Mouse (Mus musculus): ENCODE data around the gene Gpm6b. TPM values are rescaled to one million over a fixed set of nuclear protein-coding genes. Genes with fewer than 3 reads are reported as not detected.

Gene Gpm6b
- polyA plus RNA-seq, 1 experiment from 2014 or later, result 23.4 TPM

GRCm38 (mm10) chrX:166239520-166239919, 809 bp downstream of the Gpm6b start:
- no peak for ATAC-seq (ENCODE audit: insufficient number of reproducible peaks, low FRiP score, low TSS enrichment, low read depth)

DNA sequence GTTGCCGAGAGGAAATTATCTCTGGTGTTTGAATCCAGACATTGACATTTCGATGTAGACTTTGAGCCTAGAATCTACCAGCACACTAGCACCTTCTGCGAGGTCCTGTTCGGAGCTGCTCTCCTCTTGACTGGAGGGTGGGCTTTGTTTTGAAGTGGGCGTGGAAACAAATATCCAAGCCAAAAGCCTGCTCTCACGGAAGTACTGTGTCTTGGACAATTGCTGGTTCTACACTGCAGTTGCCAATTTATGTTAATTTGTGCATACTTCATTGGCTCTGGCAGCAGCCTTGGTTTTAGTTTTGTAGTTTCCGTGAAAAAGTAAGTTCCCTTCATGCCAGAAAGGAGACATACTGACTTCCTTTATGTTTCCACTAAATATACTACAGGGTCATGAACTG, 2.0 kb downstream of the Gpm6b start:
- Histone ChIP-seq H3K36me3 (no peaks in the 10 kb centered on the region), H3K9me3 (no peaks in the 10 kb centered on the region), H3K4me3 (no peak overlapping the region), H3K27me3 (peaks cover 34% of the 10 kb centered on the region), H3K4me1 (0 out of 2 replicates have a peak, but pooled peaks cover 2% of the 10 kb centered on the region), H3K27ac (no peak overlapping the region), H3K4me2 (no peak overlapping the region), H3K9ac (no peak overlapping the region)
- no peak for ATAC-seq (ENCODE audit: insufficient number of reproducible peaks, low FRiP score, low TSS enrichment, low read depth)
- 68% methylated on average over 7 of the region's 7 CpGs for WGBS

More at GRCm38 (mm10) chrX:166239520-166239919, 809 bp downstream of the Gpm6b start:
- Histone ChIP-seq H3K36me3 (no peaks in the 10 kb centered on the region), H3K4me2 (peak overlapping the region; percentile 88), H3K4me1 (0 out of 2 replicates have a peak, but pooled peaks cover 2% of the 10 kb centered on the region), H3K4me3 (peak overlapping the region; percentile 51), H3K27ac (no peak overlapping the region), H3K9me3 (no peaks in the 10 kb centered on the region), H3K27me3 (peaks cover 31% of the 10 kb centered on the region), H3K9ac (peak overlapping the region; percentile 39)
- 29% methylated on average over 13 of the region's 13 CpGs for WGBS

DNA sequence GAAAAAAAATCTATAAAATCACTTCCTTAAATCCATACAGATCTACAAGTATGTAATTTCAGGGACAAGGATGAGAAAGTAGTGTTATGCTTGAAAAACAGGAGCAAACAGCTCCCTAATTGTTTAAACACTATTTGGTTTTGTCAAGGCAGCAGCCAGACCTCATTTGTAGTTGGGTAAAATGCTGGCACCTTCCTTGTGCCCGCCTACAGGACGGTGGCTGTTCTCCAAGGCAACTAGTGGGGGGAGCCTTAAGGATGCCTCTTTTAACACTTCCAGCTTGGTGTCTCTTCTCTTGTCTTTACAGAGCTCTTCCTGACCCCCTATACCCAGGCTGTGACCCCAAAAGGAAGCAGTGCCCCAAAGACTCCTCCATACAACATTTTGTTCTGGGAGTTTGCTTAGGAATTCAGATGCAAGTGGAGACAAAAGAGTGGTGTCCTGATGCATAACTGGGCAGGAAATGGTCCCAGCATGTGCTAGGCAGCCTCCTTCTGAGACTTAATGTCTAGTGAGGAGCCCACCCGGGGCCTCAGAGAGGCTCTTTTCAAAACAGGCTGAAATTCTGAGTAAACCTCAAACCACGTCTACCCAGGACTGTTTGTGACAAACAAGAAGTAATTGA, 4.7 kb downstream of the Gpm6b start:
- ATAC-seq (ENCODE audit: insufficient number of reproducible peaks, low FRiP score, low TSS enrichment, low read depth), result no peak
- WGBS, result 59% methylated on average over 4 of the region's 4 CpGs
- H3K9me3 ChIP-seq, result no peaks in the 10 kb centered on the region
- no peaks in the 10 kb centered on the region for H3K4me1 ChIP-seq
- H3K27ac ChIP-seq, result no peak overlapping the region
- H3K27me3 ChIP-seq, result peaks cover 21% of the 10 kb centered on the region
- no peaks in the 10 kb centered on the region for H3K36me3 ChIP-seq
- H3K4me2 ChIP-seq, result no peak overlapping the region
- no peak overlapping the region for H3K4me3 ChIP-seq
- no peak overlapping the region for H3K9ac ChIP-seq

DNA sequence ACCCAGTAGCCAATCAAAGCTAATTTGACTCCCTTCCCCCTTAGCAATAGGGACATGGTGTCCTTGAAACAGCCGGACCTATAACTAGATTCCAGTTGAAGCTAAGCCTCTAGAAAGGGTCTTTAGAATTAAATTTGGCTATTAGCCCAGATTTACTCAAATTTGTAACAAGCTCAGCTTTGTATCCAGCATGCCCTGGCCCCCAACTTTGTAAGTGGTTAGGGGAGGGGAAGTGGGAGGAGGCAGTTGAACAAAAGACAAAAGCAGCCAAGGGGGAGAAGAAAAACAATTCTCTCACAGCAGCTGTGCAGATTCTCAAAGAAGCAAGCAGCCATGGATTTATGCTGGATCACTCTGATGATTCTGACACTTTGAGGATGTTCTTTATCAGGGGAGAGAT, 32.8 kb downstream of the Gpm6b start:
- WGBS, result 27% methylated on average over 1 of the region's 1 CpGs
- no peak overlapping the region for H3K9ac ChIP-seq
- H3K27ac ChIP-seq, result no peak overlapping the region

DNA sequence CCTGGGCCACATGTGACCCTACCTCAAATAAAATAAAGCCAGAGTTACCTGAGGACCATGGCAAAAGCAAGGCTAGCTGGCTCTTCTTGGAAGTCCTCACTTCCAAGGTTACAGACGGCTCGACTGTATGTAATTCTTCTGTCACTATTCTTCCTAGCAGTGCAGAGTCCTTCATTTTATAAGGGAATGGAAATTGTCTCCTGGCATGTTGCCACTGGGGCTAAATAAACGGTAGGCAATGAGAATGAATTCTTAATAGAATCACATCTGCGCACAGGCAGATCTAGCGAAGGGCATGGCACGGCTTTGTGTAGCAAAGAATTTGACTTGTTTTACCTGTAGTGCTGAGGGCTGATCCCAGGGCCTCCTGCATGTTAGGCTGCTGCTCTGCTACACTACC, 33.9 kb downstream of the Gpm6b start:
- Histone ChIP-seq H3K36me3 (no peaks in the 10 kb centered on the region), H3K4me3 (no peak overlapping the region), H3K9ac (no peak overlapping the region), H3K4me2 (no peak overlapping the region), H3K27me3 (no peaks in the 10 kb centered on the region; the same call in 1 of the 2 replicates), H3K27ac (no peak overlapping the region), H3K4me1 (no peaks in the 10 kb centered on the region), H3K9me3 (no peaks in the 10 kb centered on the region)
- ATAC-seq (ENCODE audit: insufficient number of reproducible peaks, low FRiP score, low TSS enrichment, low read depth), result no peak
- WGBS, result 61% methylated on average over 6 of the region's 6 CpGs

More for the DNA sequence above, 32.8 kb downstream of the Gpm6b start:
- no peaks in the 10 kb centered on the region for H3K36me3 ChIP-seq
- no peaks in the 10 kb centered on the region for H3K4me1 ChIP-seq
- no peak overlapping the region for H3K4me3 ChIP-seq
- H3K4me2 ChIP-seq, result no peak overlapping the region
- no peaks in the 10 kb centered on the region; the same call in 1 of the 2 replicates for H3K27me3 ChIP-seq
- no peak for ATAC-seq (ENCODE audit: insufficient number of reproducible peaks, low FRiP score, low TSS enrichment, low read depth)
- no peaks in the 10 kb centered on the region for H3K9me3 ChIP-seq

DNA sequence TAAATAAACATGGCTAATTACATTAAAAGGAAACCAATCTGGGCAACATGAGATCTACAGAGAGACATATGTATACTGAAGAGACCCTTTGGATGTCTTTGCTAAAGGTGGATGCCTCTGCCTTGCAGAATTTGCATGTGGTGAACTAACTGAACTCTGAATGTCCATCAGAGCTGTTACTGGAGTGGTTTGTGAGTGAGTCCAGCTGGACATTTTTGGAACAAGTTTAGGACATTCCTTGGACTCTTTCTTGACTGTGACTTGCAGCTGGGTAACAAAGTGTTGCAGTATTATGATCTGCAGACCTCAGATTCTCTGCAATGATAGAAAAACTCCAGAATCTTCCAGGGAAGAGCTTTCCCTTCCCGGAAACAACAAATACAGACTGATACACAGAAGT, 41.1 kb downstream of the Gpm6b start:
- Histone ChIP-seq H3K4me1 (no peaks in the 10 kb centered on the region), H3K4me2 (no peak overlapping the region), H3K9me3 (no peaks in the 10 kb centered on the region), H3K36me3 (no peaks in the 10 kb centered on the region), H3K9ac (no peak overlapping the region), H3K27ac (no peak overlapping the region), H3K27me3 (no peaks in the 10 kb centered on the region), H3K4me3 (no peak overlapping the region)
- no peak for ATAC-seq (ENCODE audit: insufficient number of reproducible peaks, low FRiP score, low TSS enrichment, low read depth)
- 71% methylated on average over 1 of the region's 1 CpGs for WGBS

- Histone ChIP-seq H3K4me1 (no peaks in the 10 kb centered on the region), H3K4me3 (no peak overlapping the region), H3K9ac (no peak overlapping the region), H3K27ac (no peak overlapping the region), H3K36me3 (no peaks in the 10 kb centered on the region), H3K27me3 (peaks cover 10% of the 10 kb centered on the region; the same call in 1 of the 2 replicates), H3K4me2 (no peak overlapping the region), H3K9me3 (no peaks in the 10 kb centered on the region)
- WGBS, result 57% methylated on average over 9 of the region's 9 CpGs
- ATAC-seq (ENCODE audit: insufficient number of reproducible peaks, low FRiP score, low TSS enrichment, low read depth), result no peak
These were observed 48.2 kb downstream of the Gpm6b start for GRCm38 (mm10) chrX:166286760-166287483.

GRCm38 (mm10) chrX:166291266-166291665, 52.6 kb downstream of the Gpm6b start:
- no peak overlapping the region for H3K4me3 ChIP-seq
- H3K27me3 ChIP-seq, result peaks cover 10% of the 10 kb centered on the region; the same call in 1 of the 2 replicates
- no peak overlapping the region for H3K9ac ChIP-seq
- H3K9me3 ChIP-seq, result no peaks in the 10 kb centered on the region
- H3K4me2 ChIP-seq, result no peak overlapping the region
- no peaks in the 10 kb centered on the region for H3K36me3 ChIP-seq
- H3K27ac ChIP-seq, result no peak overlapping the region
- no peaks in the 10 kb centered on the region for H3K4me1 ChIP-seq
- no peak for ATAC-seq (ENCODE audit: insufficient number of reproducible peaks, low FRiP score, low TSS enrichment, low read depth)
- 70% methylated on average over 3 of the region's 3 CpGs for WGBS

DNA sequence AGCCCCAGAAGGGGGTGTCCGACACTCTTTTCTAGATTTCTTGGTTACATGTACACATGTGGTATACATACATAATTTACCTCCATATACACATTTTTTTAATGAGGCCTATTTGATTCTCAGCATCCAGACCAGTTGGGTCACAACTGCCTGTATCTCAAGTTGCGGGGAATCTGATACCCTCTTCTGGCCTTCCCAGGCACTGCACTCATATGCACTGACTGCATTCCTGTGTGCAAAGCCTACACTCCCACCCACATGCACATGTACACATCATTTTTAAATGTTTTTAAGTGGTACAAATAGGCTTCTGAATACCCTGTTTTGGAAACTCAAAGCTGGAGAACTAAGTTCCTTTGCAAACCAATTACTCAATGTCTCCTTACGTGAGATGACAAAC, 54.8 kb downstream of the Gpm6b start:
- ATAC-seq (ENCODE audit: insufficient number of reproducible peaks, low FRiP score, low TSS enrichment, low read depth), result no peak
- H3K27me3 ChIP-seq, result peaks cover 8% of the 10 kb centered on the region; the same call in 1 of the 2 replicates
- H3K4me3 ChIP-seq, result no peak overlapping the region
- no peaks in the 10 kb centered on the region for H3K4me1 ChIP-seq
- WGBS, result 92% methylated on average over 3 of the region's 3 CpGs
- H3K27ac ChIP-seq, result no peak overlapping the region
- H3K9me3 ChIP-seq, result no peaks in the 10 kb centered on the region
- no peak overlapping the region for H3K4me2 ChIP-seq
- H3K36me3 ChIP-seq, result no peaks in the 10 kb centered on the region
- H3K9ac ChIP-seq, result no peak overlapping the region

DNA sequence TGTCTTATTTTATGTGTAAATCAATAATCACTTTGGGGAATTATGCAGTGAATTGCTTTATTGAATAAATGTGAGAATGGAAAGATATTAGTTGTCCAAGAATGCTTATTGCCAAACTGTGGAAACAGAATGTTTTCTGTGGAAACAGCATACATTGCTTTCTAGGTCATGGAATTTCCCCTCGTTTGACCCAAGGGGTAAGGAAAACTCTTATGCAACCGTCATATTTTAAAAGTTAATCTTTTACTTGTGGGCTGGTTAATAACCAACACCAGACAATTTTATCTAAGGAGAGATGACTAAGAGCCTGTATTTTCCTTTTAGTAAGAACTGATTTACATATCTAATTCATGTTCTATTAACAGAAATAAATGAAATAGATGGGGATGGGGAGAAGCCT, 64.1 kb downstream of the Gpm6b start:
- Histone ChIP-seq H3K4me1 (no peaks in the 10 kb centered on the region), H3K27me3 (peaks cover 7% of the 10 kb centered on the region; the same call in 1 of the 2 replicates), H3K36me3 (no peaks in the 10 kb centered on the region), H3K9me3 (no peaks in the 10 kb centered on the region), H3K4me3 (no peak overlapping the region), H3K4me2 (no peak overlapping the region), H3K9ac (no peak overlapping the region), H3K27ac (no peak overlapping the region)
- no peak for ATAC-seq (ENCODE audit: insufficient number of reproducible peaks, low FRiP score, low TSS enrichment, low read depth)
- 74% methylated on average over 2 of the region's 2 CpGs for WGBS

- Histone ChIP-seq H3K27ac (no peak overlapping the region), H3K27me3 (peaks cover 7% of the 10 kb centered on the region; the same call in 1 of the 2 replicates), H3K9me3 (no peaks in the 10 kb centered on the region), H3K4me1 (no peaks in the 10 kb centered on the region), H3K9ac (no peak overlapping the region), H3K36me3 (no peaks in the 10 kb centered on the region), H3K4me3 (no peak overlapping the region), H3K4me2 (no peak overlapping the region)
- 80% methylated on average over 2 of the region's 2 CpGs for WGBS
- no peak for ATAC-seq (ENCODE audit: insufficient number of reproducible peaks, low FRiP score, low TSS enrichment, low read depth)
These were observed 65.6 kb downstream of the Gpm6b start for GRCm38 (mm10) chrX:166304355-166304754.

- no peak overlapping the region for H3K4me2 ChIP-seq
- no peak for ATAC-seq (ENCODE audit: insufficient number of reproducible peaks, low FRiP score, low TSS enrichment, low read depth)
- H3K36me3 ChIP-seq, result no peaks in the 10 kb centered on the region
- H3K27me3 ChIP-seq, result peaks cover 7% of the 10 kb centered on the region; the same call in 1 of the 2 replicates
- H3K9ac ChIP-seq, result no peak overlapping the region
- 75% methylated on average over 7 of the region's 7 CpGs for WGBS
- H3K4me3 ChIP-seq, result no peak overlapping the region
- H3K9me3 ChIP-seq, result no peaks in the 10 kb centered on the region
- no peak overlapping the region for H3K27ac ChIP-seq
- H3K4me1 ChIP-seq, result no peaks in the 10 kb centered on the region
These were observed 68.9 kb downstream of the Gpm6b start for GRCm38 (mm10) chrX:166307437-166308222.
